8 mouse cellular contexts compared by ENCODE assay signal in the genomic region with DNA sequence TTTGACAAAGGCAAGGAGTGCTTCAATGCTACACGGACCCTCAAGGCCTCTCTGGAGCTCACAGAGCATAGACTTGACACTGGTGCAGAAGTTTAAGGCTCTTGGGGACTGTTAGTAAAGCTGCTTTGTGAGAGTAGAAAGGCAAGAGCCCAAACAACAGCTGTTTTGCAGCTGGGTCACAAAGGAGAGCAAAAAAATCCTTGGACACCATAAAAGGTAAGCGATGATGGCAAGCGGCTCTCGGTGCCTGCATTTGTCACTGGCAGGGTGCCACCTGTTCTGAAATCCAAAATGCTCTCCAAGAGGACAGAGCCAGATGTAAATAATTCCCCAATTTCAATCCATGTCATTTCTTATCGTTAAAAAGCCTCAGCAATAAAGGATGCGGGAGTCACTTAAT.
DNase-seq lines count a peak whose midpoint lies in the region; ATAC-seq and TF ChIP-seq lines count a peak whose summit lies in the region.
"Had no signal": no experiment of that assay in that cellular context is flagged by ENCODE, and none has a peak within 500 bp of the region (broad histone marks: within the 10 kb centered on the region; RNA-seq: fewer than 3 reads in every experiment).

No protein-coding gene starts in this region.

- ATAC-seq in lung, embryonic 16.5 days (ENCODE audit: low read depth), result peak; percentile 45; the same call in 1 of the 2 replicates
- no peak for ATAC-seq in midbrain, embryonic 14.5 days (ENCODE audit: low FRiP score, low TSS enrichment)

- peak overlapping the region; percentile 46; the same call in 1 of the 2 replicates for H3K27ac ChIP-seq in lung, embryonic 16.5 days (ENCODE audit: low read length)
- H3K27ac ChIP-seq in midbrain, embryonic 14.5 days (replicated peaks; ENCODE audit: low read depth, low read length), result no peak overlapping the region
- H3K27ac ChIP-seq: heart, embryonic 15.5 days had no signal

- TF ChIP-seq CTCF in brain, embryonic 14.5 days (IDR thresholded peaks at IDR 0.05; ENCODE audit: borderline replicate concordance, extremely low read depth, insufficient read depth, insufficient read length), result no peak

- H3K27me3 ChIP-seq in lung, embryonic 16.5 days (ENCODE audit: control insufficient read depth, insufficient read depth, low read depth, low read length), result no peaks in the 10 kb centered on the region
- H3K27me3 ChIP-seq in midbrain, embryonic 14.5 days (ENCODE audit: control insufficient read depth, insufficient read depth, low read length), result no peaks in the 10 kb centered on the region
- H3K27me3 ChIP-seq: heart, embryonic 15.5 days had no signal

- DNase-seq in adrenal gland, postnatal 25 days, result peak; percentile 20
- DNase-seq in brain, embryonic 14.5 days (ENCODE audit: low read depth), result peak; percentile 8
- DNase-seq in heart, adult 9 months (ENCODE audit: low spot score in 2 of 2), result peak; percentile 28
- no peak for DNase-seq in yolk sac, embryonic 10.5 days (ENCODE audit: low spot score)
- no peak for DNase-seq in midbrain, embryonic 14.5 days
- no peak for DNase-seq in embryo, embryonic 10 days (ENCODE audit: low spot score)

- H3K9ac ChIP-seq in lung, embryonic 16.5 days (ENCODE audit: low read length), result no peak overlapping the region
- H3K9ac ChIP-seq in midbrain, embryonic 14.5 days (replicated peaks; ENCODE audit: low read length), result no peak overlapping the region
- H3K9ac ChIP-seq: heart, embryonic 15.5 days had no signal

- 48% methylated on average over 6 of the region's 6 CpGs for WGBS in lung, embryonic 16.5 days
- WGBS in midbrain, embryonic 14.5 days, result 80% methylated on average over 6 of the region's 6 CpGs

- no peak overlapping the region for H3K4me3 ChIP-seq in lung, embryonic 16.5 days (ENCODE audit: low read length)
- no peak overlapping the region for H3K4me3 ChIP-seq in midbrain, embryonic 14.5 days (replicated peaks; ENCODE audit: low read depth, low read length)
- H3K4me3 ChIP-seq: heart, embryonic 15.5 days had no signal

- H3K4me1 ChIP-seq in lung, embryonic 16.5 days (replicated peaks; ENCODE audit: control insufficient read depth, insufficient read depth, low read length), result 0 out of 2 replicates have a peak, but pooled peaks cover 5% of the 10 kb centered on the region
- H3K4me1 ChIP-seq in midbrain, embryonic 14.5 days (ENCODE audit: control insufficient read depth, insufficient read depth, low read length), result no peaks in the 10 kb centered on the region

- no peaks in the 10 kb centered on the region for H3K9me3 ChIP-seq in lung, embryonic 16.5 days (ENCODE audit: control insufficient read depth, low read length)
- H3K9me3 ChIP-seq in midbrain, embryonic 14.5 days (ENCODE audit: control insufficient read depth, low read length), result no peaks in the 10 kb centered on the region
- H3K9me3 ChIP-seq: heart, embryonic 15.5 days had no signal

- H3K4me2 ChIP-seq in lung, embryonic 16.5 days (ENCODE audit: low read depth, low read length), result no peak overlapping the region
- no peak overlapping the region for H3K4me2 ChIP-seq in midbrain, embryonic 14.5 days (ENCODE audit: low read length)
- H3K4me2 ChIP-seq: heart, embryonic 15.5 days had no signal

- no peaks in the 10 kb centered on the region for H3K36me3 ChIP-seq in lung, embryonic 16.5 days (ENCODE audit: control insufficient read depth, insufficient read depth, low read length)
- no peaks in the 10 kb centered on the region for H3K36me3 ChIP-seq in midbrain, embryonic 14.5 days (ENCODE audit: control insufficient read depth, insufficient read depth, low read length)
- H3K36me3 ChIP-seq: heart, embryonic 15.5 days had no signal

- TF ChIP-seq POLR2A in brain, embryonic 14.5 days (IDR thresholded peaks at IDR 0.05; ENCODE audit: borderline replicate concordance, extremely low read depth, insufficient read depth, insufficient read length, poor library complexity, severe bottlenecking), result no peak

Comparison
In these comparisons a context has a peak if more than half of its experiments do, and no peak if none do; other contexts are left out.
1. DNase-seq: peak in adrenal gland, postnatal 25 days (single experiment), brain, embryonic 14.5 days (single experiment) and heart, adult 9 months (2 of 2); none in yolk sac, embryonic 10.5 days (single experiment), midbrain, embryonic 14.5 days (single experiment) and embryo, embryonic 10 days (single experiment).